Mouse (Mus musculus) heart, adult 18-20 months (tissue): Measurements from ENCODE around the gene Spon1. TPM values are rescaled to one million over a fixed set of nuclear protein-coding genes. Genes with fewer than 3 reads are reported as not detected.
A peak's percentile ranks its signal among the peaks of the same experiment; 100 is the strongest.

Source experiments
- DNase-seq, 2 experiments: peaks; one replicate each; pipeline ENCODE4 v3.0.0; 2021 to 2022; ENCODE audit warnings: mixed read lengths in 1 of 2
- total RNA-seq, 2 experiments: library from RNA; stranded (reverse); gene quantifications; 2 replicates each; pipeline ENCODE4 v1.2.3; 2021

Gene Spon1
- total RNA-seq, 2 experiments from 2014 or later = 10.1 to 10.2 TPM

DNA sequence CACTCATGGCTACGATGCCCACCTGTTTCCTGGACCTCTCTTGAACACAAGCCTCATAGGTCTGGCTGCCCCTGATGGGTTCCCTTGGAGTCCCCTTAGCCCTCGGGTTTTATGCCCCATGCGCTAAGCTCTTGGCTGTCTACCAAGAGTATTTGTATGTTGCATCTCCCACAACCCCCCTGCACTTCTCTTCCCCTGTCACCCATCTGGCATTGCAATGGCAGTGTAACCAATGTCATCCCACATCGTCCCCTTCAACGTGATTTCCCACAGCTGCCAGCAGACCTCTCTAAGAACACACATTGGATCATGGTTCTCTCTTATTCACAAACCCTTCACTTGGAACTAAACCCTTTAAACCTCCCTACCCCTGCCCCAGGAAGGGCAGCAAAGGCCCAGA is 239.7 kb downstream of the Spon1 start:
- DNase-seq = no peak

DNA sequence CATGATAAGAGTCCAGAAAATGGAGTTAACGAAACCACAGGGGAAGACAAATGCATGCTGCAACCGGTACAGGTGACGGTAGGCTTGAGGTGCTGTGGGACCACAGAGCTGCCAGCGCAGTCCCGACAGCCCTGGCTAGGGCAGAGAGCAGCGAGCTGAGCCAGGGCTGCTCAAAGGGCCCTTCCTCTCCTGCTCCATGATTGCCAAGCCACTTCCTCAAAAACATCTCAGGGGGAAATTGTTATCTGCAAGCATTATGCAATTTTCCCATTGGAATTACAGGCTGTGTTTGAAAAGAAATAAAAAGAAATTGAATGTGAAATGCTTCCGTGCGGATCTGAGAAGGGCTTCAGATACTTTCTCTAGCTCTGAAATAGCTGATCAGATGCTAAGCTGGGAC is 240.7 kb downstream of the Spon1 start:
- DNase-seq = peak; percentile 37 to 52

DNA sequence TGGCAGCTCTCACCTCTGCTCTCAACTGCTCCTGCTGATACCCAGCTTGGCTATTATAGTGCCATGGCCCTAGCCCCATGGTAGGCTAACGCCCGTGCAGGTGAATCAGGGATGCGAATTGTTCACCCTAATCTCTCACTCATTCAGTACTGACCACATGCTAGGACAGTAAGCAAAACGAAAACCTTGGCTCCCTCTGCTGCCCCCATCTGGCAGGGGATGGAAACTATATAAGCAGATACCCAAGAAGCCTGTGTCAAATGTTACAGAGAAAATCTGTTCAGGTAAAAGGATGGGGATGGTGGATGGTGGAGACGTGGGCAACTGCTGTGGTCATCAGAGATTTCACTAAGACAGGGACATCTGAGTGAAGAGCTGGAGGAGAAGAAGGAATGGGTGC is 241.8 kb downstream of the Spon1 start:
- peak in 1 of 2 experiments; percentile 64 for DNase-seq

DNA sequence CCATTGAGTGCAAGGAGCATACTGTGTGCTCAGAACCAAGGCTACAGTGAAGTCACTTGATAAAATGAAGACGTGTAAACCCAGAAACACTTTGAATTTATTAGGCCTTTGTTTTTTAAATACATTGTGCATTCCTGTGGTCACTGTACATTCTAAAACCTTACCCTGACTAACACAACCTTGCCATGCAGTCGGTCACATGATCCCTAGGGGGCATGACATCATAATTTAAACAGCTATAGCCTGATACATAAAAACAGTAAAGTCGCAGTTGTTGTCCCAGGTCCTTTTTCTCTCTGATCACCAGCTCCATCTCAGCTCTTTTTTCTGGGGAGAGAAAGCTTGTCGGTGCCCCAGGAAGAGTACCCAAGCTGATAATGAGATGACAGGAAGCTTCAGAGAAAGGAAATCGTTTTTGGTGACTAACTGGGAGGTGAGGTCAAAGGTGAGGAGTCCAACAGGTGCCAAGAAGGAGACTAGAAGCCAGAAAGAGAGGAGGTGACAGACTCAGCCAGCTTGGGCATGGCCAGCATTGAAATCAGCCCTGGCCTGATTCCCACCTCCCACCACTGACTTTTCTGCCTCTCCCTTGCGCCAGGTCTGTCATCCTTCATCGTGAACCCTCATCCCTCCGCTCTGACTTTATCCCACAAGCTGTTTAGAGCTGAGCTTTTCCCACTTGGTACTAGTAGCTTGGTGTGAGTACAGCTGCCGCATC is 246.1 kb downstream of the Spon1 start:
- no peak for DNase-seq

DNA sequence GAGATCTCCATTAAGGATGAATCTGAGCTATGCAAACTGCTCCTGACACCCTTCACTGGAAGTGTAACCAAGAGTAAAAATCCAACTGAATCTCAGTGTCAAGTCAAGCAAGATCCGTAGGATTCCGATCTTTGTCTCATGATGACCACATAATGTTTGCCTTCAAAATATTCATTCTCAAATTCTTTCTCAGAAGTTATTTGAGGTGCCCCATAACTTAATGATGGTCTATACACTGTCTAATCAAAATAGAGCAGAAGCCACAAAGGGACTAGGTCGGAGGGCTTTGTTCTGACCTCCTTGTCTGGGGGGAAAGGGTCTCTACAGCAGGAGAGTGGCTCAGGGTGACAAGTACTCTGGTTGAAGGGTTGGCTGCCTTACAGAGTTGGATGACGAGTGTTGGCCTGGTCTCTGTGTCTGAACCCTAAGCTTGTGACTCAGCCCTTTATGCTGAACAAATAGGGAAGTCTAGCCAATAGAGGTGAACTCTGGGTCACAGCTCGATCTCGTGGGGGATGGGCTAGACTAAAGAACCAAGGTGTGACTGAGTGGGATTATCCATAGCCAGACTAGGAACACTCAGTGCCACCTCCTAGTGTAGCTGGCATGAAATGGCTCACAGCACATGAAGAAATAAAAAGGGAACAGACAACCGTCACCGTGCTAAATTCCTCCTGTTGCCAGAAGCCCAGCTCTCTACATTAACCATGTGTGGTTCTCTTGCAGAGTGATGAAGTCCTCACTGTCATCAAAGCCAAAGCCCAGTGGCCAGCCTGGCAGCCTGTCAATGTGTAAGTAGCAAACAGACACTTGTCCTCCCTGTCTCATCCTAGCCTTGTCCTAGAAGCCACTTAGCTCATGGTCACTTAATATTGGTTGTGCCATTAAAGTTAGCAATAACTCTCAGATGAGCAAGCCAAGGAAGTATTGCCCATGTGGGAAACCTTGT is 250.5 kb downstream of the Spon1 start:
- DNase-seq = peak; percentile 44 to 46

DNA sequence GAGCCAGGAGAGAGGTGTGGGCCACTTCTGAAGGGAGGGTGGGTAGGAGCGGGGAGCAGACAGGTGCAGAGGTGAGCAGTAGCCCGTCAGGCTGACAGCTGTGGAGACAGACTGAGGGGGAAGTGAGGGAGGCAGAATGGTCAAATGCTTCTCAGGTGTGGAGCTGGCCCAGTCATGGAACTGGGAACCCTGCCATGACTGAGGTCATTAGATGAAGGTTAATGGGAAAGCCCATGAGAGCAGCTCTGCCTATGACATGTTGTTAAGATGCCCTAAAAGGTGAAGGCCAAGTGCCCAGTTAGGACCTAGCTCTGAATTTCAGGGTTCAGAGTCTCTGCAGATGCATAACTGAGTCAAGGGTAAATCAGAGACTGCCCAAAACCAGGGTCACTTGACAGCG is 253.1 kb downstream of the Spon1 start:
- no peak for DNase-seq

DNA sequence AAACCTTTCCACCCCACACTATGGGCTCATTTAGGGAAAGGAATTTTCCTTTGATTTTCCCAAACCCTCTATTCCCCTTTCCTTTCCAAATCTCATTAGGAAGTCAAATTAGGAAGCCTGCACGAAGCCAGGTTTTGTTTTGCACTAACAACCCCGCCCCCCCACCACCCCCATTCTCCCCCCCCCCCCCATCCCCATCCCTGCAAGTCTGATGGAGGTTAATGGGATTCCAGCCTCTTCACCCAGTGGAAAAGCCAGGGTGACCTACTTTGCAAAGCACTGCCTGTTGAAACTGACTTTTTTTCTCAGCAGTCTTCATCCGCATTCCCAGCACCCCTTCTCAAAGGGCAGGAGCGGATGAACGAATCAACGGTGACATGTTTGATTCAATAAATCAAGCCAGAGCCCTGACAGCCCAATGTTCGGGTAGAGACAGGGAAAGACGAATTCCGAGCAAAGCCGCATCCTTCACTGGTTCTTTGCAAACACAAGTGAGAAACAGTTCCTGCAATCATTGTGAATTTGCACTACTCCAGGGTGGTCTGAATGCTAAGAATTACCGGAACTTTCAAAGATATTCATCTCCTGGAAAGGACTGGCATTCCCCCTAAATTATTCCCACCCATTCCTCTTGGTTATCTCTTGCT is 254.4 kb downstream of the Spon1 start:
- peak in 1 of 2 experiments; percentile 56 for DNase-seq

DNA sequence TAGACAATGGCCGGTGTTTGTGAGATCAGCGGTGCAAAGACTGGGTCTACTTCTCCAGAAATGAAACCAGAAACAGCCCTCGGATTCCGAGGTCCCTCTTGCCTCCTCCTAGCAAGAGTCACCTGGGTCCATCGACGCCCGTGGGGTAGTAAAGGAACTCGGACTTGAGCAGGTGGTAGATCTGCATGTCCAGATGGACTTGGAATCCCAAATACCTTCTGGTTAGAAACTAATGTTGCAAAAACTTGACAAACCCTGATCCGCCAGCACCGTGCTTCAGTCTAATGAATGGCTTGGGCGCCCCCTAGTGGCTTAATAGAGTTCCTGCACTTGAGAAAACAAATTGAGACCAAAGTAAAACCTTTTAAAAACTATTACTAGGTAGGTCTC is 254.9 kb downstream of the Spon1 start:
- DNase-seq = peak; percentile 71 to 91

DNA sequence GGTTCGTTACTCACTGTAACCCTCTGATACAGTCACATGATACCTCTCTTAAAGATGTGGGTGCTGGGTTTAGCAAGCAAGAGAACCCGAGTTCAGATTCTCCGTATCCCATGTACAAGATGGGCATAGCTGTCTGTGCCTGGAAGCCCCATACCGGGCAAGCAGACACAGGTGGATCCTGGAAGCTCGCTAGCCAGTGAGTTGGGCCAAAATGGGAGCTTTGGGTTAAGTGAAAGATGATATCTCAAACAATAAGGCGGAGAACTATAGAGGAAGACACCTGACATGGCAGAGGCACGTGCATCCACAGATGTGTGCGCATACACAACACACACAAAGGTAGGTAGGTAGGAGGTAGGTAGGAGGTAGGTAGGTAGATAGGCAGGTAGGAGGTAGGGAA is 261.1 kb downstream of the Spon1 start:
- no peak for DNase-seq

DNA sequence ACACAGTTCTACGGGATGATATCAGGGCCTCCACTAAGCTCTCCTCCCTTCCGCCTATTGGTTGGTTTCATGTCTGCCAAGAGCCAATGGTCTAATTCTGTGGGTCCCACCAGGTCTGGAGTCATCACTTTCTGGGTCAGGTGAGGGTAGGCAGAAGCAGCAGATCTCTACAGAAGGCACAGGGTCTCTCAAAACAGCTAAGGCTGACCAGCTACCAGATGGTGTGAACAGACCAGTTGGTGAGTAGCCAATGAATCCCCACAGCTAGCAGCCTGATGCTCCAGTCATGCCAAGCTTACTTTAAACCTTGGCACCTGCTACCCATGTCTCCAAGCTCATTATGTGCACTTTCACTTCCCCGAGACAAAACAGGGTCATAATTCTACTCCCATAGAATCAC is 261.6 kb downstream of the Spon1 start:
- no peak for DNase-seq

DNA sequence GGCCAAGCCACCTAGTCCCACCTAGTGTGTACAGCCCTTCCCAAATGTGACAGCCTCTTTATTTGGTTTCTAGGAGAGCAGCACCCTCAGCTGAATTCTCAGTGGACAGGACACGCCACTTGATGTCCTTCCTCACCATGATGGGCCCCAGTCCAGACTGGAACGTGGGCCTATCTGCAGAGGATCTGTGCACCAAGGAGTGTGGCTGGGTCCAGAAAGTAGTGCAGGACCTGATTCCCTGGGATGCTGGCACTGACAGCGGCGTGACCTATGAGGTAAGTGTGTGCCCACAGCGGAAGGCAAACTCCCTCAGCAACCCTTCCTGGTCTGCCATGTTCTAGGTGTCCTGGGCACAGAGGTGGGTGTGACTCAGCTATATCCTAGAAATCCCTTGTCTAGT is 263.0 kb downstream of the Spon1 start:
- no peak for DNase-seq

DNA sequence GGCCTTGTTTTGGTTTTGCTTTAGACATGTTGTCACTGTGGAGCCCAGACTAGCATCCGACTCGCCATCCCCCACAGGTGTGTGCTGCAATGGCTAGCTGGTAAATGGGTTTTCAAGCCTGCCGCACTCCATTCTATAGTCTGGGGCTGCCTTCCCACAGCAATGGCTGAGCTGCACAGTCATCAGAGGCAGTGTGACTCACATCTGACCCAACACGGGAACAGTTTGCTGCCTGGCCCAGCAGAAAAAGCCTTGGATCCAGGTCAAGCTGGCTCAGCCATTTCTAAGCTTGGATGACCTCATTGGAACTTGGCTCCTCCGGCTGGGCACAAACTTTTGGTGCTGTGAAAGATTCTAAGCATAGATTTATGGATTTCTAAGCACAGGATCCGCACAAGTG is 263.8 kb downstream of the Spon1 start:
- peak; percentile 75 to 83 for DNase-seq

DNA sequence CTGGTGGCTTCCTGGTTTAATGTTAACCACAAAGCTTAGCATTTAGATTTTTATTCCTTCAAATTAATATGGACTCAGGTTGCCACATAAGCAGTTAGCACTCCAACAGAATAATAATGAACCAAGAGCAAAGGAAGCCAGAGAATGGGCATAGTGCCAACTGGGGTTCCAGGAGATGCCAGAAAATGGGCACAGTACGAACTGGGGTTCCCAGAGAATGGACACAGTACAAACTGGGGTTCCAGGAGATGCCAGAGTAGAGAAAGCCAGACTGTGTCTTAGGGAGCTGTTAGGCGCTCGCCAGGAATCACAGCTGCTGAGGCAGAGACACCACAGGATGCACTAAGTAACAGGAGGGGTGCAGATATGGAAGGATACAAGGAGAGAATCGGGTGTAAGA is 271.4 kb downstream of the Spon1 start:
- DNase-seq = no peak

DNA sequence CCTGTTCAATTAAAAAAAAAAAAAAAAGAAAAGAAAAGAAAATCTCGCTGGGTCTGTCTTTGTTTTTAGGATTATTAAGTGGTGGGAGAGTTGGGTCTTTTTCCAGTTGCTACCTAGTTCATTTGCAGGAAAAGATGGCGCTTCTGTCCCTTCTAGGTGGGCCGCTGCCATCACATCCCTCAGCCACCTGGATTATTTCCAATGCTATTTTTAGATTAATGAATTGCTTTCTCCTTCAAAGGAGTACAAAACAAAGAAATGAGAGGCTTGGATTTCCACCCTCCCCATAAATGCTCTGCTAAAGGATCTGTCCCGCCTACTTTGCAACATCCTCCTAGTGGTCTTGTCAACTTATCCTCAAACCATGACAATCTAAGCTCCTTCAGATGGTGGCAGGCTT is 275.6 kb downstream of the Spon1 start:
- DNase-seq = no peak

DNA sequence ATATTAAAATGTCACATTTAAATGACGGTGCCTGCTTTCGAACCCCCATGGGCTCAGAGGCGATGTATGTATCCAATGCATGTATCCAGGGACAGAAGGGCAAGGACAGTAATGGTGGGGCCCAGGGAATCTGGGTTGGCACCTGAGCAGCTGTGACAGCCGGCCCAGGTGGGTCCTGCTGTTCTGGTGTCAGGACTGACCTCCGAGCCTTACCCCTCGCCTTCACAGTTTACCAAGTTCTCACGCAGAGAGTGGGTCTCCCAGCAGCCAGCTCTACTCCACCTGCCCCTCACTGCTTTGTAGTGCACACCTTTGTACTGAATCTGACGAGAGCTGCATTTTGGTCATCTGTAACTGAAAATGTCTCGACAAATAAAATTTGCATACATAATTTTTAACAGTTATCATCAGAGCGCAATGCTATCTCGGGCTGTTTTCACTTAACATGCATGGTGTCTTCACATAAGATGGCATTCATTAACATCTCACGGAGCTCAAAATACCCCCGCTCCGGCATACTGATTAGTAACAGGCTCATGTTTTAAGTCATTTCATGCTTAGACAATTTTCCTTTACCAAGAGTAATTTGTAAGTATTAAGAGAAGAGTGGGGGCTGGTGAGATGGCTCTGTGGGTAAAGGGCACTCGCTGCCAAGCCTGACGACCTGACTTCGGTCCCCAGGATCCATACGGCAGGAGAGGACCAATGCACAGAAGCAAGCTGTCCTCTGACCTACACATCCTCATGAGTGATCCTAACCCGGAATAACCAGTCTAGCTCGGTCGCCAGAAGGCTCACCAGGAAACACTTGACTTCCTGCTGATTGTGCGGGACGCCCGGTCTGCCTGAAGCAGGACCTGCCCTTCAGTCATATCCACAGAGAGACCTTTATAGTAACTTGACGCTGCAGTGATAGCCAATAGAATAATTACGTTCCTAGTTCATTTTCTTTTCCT is 277.5 kb downstream of the Spon1 start:
- peak in 1 of 2 experiments; percentile 49 for DNase-seq

DNA sequence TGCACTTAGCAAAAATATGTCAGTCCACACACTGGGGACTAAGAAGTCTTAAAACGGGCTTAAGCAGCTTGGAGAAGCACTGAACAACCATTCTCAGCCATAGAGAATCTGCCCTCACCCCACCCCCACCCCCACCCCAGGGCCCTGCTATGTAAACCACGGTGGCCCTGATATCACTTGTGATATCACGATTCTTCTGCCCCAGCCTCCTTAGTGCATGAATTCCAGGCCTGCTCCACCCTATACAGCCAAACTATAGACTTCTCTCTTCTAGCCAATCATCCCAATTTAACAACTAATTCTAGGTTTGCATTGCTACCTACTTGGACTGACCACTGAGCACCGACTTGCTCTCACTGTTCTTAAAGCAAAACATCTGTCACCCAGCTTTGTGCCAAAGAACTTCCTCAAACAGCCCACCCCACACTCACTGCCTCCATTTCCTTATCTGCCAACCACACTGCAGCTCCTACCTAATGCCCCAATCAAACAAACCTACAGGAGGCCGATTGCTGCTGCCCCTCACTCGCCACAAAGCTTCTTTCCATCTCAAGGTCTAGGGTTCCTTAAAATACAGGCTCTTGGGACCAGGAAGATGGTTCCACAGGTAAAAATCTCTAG is 278.2 kb downstream of the Spon1 start:
- DNase-seq = no peak

DNA sequence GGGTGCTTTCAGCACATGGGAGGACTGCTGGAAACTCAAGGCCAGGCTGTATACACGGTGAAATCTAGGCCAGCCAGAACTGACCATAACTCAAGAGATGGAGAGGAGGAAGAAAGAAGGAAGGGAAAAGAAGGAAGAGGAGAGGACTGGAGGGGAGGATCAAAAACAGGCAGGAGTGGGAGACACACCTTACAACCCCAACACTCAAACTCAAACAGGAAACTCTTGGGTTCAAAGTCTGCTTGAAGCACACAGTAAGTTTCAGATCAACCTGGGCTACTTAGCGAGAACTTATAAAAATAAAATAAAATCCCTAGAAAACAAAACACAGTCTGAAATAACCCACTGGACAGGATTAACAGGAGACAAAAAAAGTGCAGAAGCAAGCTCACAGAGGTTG is 280.0 kb downstream of the Spon1 start:
- DNase-seq = no peak

DNA sequence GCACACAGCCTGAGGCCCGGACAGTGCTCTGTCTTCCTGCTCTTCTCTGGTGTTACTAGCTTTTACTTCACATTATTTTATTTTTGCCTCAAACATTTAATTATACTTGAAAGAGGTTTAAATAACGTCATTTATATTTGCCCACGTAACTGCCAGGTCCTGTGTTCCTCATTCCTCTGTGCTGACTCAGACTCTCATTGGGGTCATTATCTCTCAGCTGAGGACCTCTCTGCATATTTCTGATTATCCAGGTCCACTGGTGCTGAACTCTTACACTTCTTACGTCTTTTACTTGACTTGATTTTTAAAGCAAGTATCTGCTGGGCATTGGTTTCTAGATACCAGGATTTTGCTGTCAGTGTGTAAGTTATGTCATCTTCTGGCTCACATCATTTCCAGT is 287.9 kb downstream of the Spon1 start:
- DNase-seq = no peak

DNA sequence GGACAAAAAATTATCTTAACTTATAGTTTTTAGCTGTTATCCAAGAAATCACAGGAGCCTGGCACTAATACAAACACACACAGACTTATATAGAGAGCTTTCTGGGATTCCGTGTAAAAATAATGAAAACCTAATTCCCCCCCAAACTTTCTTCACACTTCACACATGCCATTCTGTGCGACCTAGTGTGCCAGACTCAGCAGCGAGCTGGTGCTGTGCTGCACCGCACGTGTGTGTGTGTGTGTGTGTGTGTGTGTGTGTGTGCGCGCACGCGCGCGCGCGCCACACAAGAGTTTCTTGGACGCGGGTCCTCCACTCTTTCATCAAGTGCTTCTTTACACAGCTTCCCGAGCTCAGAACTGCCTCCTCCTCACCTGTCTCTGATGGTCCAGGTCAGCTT is 292.4 kb downstream of the Spon1 start:
- no peak for DNase-seq

DNA sequence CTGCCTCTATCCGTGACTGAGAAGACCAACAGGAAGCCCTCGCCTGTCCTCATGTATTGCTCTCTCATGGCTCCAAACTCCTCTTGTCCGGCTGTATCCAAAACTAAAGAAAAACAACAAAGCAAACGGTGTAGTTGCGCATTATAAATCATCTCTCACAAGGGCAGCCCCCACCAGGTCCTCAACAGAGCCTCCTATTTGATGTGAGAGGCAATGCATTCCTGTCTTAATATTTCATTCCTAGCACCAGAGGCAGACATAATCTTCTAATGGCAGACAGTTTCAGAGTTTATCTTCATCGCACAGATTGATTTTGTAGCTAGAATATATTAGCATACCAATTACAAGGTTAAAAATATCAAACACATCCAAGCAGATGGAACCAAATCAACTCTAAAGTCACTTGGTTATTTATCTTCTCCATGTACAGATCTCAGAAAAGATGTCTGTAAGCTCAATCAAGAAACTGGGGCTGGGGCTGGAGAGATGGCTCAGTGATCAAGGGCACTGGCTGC is 293.2 kb downstream of the Spon1 start:
- no peak for DNase-seq

DNA sequence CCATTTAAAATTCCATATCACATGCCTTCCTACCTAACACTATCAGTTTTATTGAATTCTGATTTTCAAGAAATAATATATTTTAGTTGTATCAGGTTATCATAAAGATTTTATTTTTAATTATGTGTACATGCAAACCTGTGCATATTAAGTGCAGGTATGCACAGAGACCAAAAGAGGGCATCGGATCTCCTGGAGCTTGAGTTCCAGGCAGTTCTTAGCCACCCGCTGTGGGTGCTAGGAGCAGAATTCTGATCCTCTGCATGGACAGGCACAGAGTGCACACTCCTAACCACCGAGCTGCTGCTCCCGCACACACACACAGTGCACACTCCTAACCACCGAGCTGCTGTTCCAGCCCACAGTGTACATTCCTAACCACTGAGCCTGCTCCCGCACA is 294.6 kb downstream of the Spon1 start:
- no peak for DNase-seq
